Comparison of ENCODE assay signal across 22 mouse cellular contexts in genomic region chr1:184867640-184868120, GRCm38 (mm10). TPM values are rescaled to one million over a fixed set of nuclear protein-coding genes. Genes with fewer than 3 reads are reported as not detected.
A peak's percentile ranks its signal among the peaks of the same experiment; 100 is the strongest.
DNase-seq lines count a peak whose midpoint lies in the region; ATAC-seq lines count a peak whose summit lies in the region.
"Had no signal": no experiment of that assay in that cellular context is flagged by ENCODE, and none has a peak within 500 bp of the region (broad histone marks: within the 10 kb centered on the region; RNA-seq: fewer than 3 reads in every experiment).

No protein-coding gene starts in this region.

- 0 out of 2 replicates have a peak overlapping the region, but pooled peaks have one; percentile 34 for H3K27ac ChIP-seq in embryonic facial prominence, embryonic 15.5 days (replicated peaks)
- H3K27ac ChIP-seq in liver, embryonic 12.5 days, result peak overlapping the region; percentile 42
- H3K27ac ChIP-seq in liver, embryonic 16.5 days (ENCODE audit: low read length), result peak overlapping the region; percentile 74
- H3K27ac ChIP-seq in limb, embryonic 10.5 days, result no peak overlapping the region
- H3K27ac ChIP-seq: forebrain, embryonic 15.5 days; hindbrain, embryonic 15.5 days had no signal

- 73% methylated on average over 3 of the region's 3 CpGs for WGBS in embryonic facial prominence, embryonic 15.5 days
- 54% methylated on average over 3 of the region's 3 CpGs for WGBS in liver, embryonic 12.5 days (ENCODE audit: insufficient replicate concordance)
- 41% methylated on average over 3 of the region's 3 CpGs for WGBS in liver, embryonic 16.5 days (ENCODE audit: insufficient replicate concordance)
- 84% methylated on average over 3 of the region's 3 CpGs for WGBS in limb, embryonic 10.5 days

- no peaks in the 10 kb centered on the region for H3K9me3 ChIP-seq in embryonic facial prominence, embryonic 15.5 days (replicated peaks)
- H3K9me3 ChIP-seq in liver, embryonic 12.5 days (replicated peaks), result no peaks in the 10 kb centered on the region
- no peaks in the 10 kb centered on the region for H3K9me3 ChIP-seq in liver, embryonic 16.5 days (replicated peaks; ENCODE audit: control insufficient read depth, low read length)
- no peaks in the 10 kb centered on the region for H3K9me3 ChIP-seq in limb, embryonic 10.5 days (replicated peaks)
- H3K9me3 ChIP-seq: forebrain, embryonic 15.5 days; heart, embryonic 12.5 days; hindbrain, embryonic 15.5 days had no signal

- no peak overlapping the region for H3K4me2 ChIP-seq in embryonic facial prominence, embryonic 15.5 days (replicated peaks)
- H3K4me2 ChIP-seq in liver, embryonic 12.5 days, result no peak overlapping the region
- no peak overlapping the region for H3K4me2 ChIP-seq in liver, embryonic 16.5 days (ENCODE audit: low read depth, low read length)
- H3K4me2 ChIP-seq: forebrain, embryonic 15.5 days; heart, embryonic 12.5 days; hindbrain, embryonic 15.5 days had no signal

- no peak overlapping the region for H3K4me3 ChIP-seq in embryonic facial prominence, embryonic 15.5 days (replicated peaks)
- H3K4me3 ChIP-seq in liver, embryonic 12.5 days, result no peak overlapping the region
- no peak overlapping the region for H3K4me3 ChIP-seq in liver, embryonic 16.5 days (ENCODE audit: low read depth, low read length)
- no peak overlapping the region for H3K4me3 ChIP-seq in limb, embryonic 10.5 days
- H3K4me3 ChIP-seq: forebrain, embryonic 15.5 days; heart, embryonic 12.5 days; hindbrain, embryonic 15.5 days had no signal

- no peak for ATAC-seq in embryonic facial prominence, embryonic 15.5 days (ENCODE audit: insufficient number of reproducible peaks, low FRiP score, low TSS enrichment, low read depth)
- ATAC-seq in liver, embryonic 12.5 days, result no peak
- peak; percentile 41; the same call in 1 of the 2 replicates for ATAC-seq in liver, embryonic 16.5 days (ENCODE audit: low read depth)
- ATAC-seq: activated CD4-positive, CD25-positive, alpha-beta regulatory T cell, adult 4 months; forebrain, embryonic 15.5 days; Patski had no signal

- H3K27me3 ChIP-seq in embryonic facial prominence, embryonic 15.5 days, result no peaks in the 10 kb centered on the region
- H3K27me3 ChIP-seq in liver, embryonic 12.5 days (replicated peaks), result peaks cover under 1% of the 10 kb centered on the region; the same call in 1 of the 2 replicates
- no peaks in the 10 kb centered on the region for H3K27me3 ChIP-seq in liver, embryonic 16.5 days (ENCODE audit: control insufficient read depth, insufficient read depth, low read depth, low read length)
- H3K27me3 ChIP-seq in limb, embryonic 10.5 days (ENCODE audit: low read depth, poor library complexity, severe bottlenecking), result no peaks in the 10 kb centered on the region
- H3K27me3 ChIP-seq: CH12.LX; forebrain, embryonic 15.5 days; hindbrain, embryonic 15.5 days; Patski had no signal

- no peaks in the 10 kb centered on the region for H3K36me3 ChIP-seq in embryonic facial prominence, embryonic 15.5 days
- no peaks in the 10 kb centered on the region for H3K36me3 ChIP-seq in liver, embryonic 12.5 days
- H3K36me3 ChIP-seq in liver, embryonic 16.5 days (ENCODE audit: control insufficient read depth, insufficient read depth), result no peaks in the 10 kb centered on the region
- no peaks in the 10 kb centered on the region for H3K36me3 ChIP-seq in limb, embryonic 10.5 days
- H3K36me3 ChIP-seq: forebrain, embryonic 15.5 days; heart, embryonic 12.5 days; hindbrain, embryonic 15.5 days had no signal

- intact Hi-C loops in gastrocnemius, postnatal 14 days (cut with DNase I; ENCODE audit: low total_unique reads), result no loop called here

- no peak overlapping the region for H3K9ac ChIP-seq in embryonic facial prominence, embryonic 15.5 days
- H3K9ac ChIP-seq in liver, embryonic 12.5 days, result no peak overlapping the region
- H3K9ac ChIP-seq in liver, embryonic 16.5 days (ENCODE audit: low read depth, low read length), result no peak overlapping the region
- H3K9ac ChIP-seq: forebrain, embryonic 15.5 days; heart, embryonic 12.5 days; hindbrain, embryonic 15.5 days had no signal

- peaks cover 26% of the 10 kb centered on the region for H3K4me1 ChIP-seq in embryonic facial prominence, embryonic 15.5 days
- H3K4me1 ChIP-seq in liver, embryonic 12.5 days, result peaks cover 25% of the 10 kb centered on the region
- peaks cover 10% of the 10 kb centered on the region for H3K4me1 ChIP-seq in liver, embryonic 16.5 days (ENCODE audit: control insufficient read depth, low read depth, low read length)
- H3K4me1 ChIP-seq in limb, embryonic 10.5 days, result peaks cover 22% of the 10 kb centered on the region

- peak; percentile 9 for DNase-seq in kidney, adult 18-20 months
- no peak for DNase-seq in kidney, postnatal 25 days
- DNase-seq in limb, embryonic 10.5 days (ENCODE audit: low spot score), result no peak
- no peak for DNase-seq in gastrocnemius, postnatal 14 days
- no peak for DNase-seq in gastrocnemius, adult 8-10 months (ENCODE audit: low spot score in 2 of 2)
- DNase-seq: adrenal gland, postnatal 25 days; cerebellum, adult 18-20 months; cerebellum, adult 9-11 months; cerebellum, postnatal 36 days; gastrocnemius, postnatal 25 days had no signal

RNA-seq across cellular contexts. Expression of gene C130074G19Rik, which starts 15.3 kb away (rescaled TPM):
- polyA plus RNA-seq in embryonic facial prominence, embryonic 15.5 days (2015; fragmentation: Nextera tagmentation; extraction: Ambion mirVana), result 1.6 and 2.5 TPM in 2 replicates
- polyA plus RNA-seq in liver, embryonic 12.5 days (2016; fragmentation: Nextera tagmentation; extraction: Ambion mirVana), result 1.2 and 1.3 TPM in 2 replicates
- polyA plus RNA-seq in liver, embryonic 16.5 days (2015; fragmentation: Nextera tagmentation; extraction: Ambion mirVana), result 1.9 and 2.0 TPM in 2 replicates
- polyA plus RNA-seq in limb, embryonic 10.5 days (2016; fragmentation: Nextera tagmentation; extraction: Ambion mirVana), result 0.48 and 0.64 TPM in 2 replicates
- total RNA-seq in gastrocnemius, postnatal 14 days (2021), result 10 to 100 TPM; 25.9 to 31.8 TPM
- total RNA-seq in gastrocnemius, adult 8-10 months (2022), result 10 to 100 TPM in 2 of 4 experiments, 1 to 10 TPM in 2; 7.1 to 15.3 (median 10.8) TPM
- total RNA-seq: CH12.LX; granulocyte monocyte progenitor cell, adult 5-6 weeks had no signal
- polyA plus RNA-seq: activated CD4-positive, CD25-positive, alpha-beta regulatory T cell, adult 4 months had no signal

RNA-seq across cellular contexts. Expression of gene Marc2, which starts 21.4 kb away (rescaled TPM):
- 191 and 202 TPM in 2 replicates for polyA plus RNA-seq in embryonic facial prominence, embryonic 15.5 days (2015; fragmentation: Nextera tagmentation; extraction: Ambion mirVana)
- polyA plus RNA-seq in liver, embryonic 12.5 days (2016; fragmentation: Nextera tagmentation; extraction: Ambion mirVana), result 171 and 178 TPM in 2 replicates
- 222 and 226 TPM in 2 replicates for polyA plus RNA-seq in liver, embryonic 16.5 days (2015; fragmentation: Nextera tagmentation; extraction: Ambion mirVana)
- polyA plus RNA-seq in limb, embryonic 10.5 days (2016; fragmentation: Nextera tagmentation; extraction: Ambion mirVana), result 68.9 and 84.4 TPM in 2 replicates
- total RNA-seq in gastrocnemius, postnatal 14 days (2021), result 100 to 1,000 TPM; 136 to 145 TPM
- 100 to 1,000 TPM; 128 to 149 (median 132) TPM for total RNA-seq in gastrocnemius, adult 8-10 months (2022)

RNA-seq across cellular contexts. Expression of gene Marc1, which starts 56.6 kb away (rescaled TPM):
- 0.16 and 0.24 TPM in 2 replicates for polyA plus RNA-seq in embryonic facial prominence, embryonic 15.5 days (2015; fragmentation: Nextera tagmentation; extraction: Ambion mirVana)
- 7.2 and 7.3 TPM in 2 replicates for polyA plus RNA-seq in liver, embryonic 12.5 days (2016; fragmentation: Nextera tagmentation; extraction: Ambion mirVana)
- 42.6 and 42.9 TPM in 2 replicates for polyA plus RNA-seq in liver, embryonic 16.5 days (2015; fragmentation: Nextera tagmentation; extraction: Ambion mirVana)
- polyA plus RNA-seq in limb, embryonic 10.5 days (2016; fragmentation: Nextera tagmentation; extraction: Ambion mirVana), result 0.15 and 0.24 TPM in 2 replicates
- total RNA-seq in gastrocnemius, postnatal 14 days (2021), result under 1 TPM in 1 of 2 experiments, not detected in 1; 0.13 TPM
- under 1 TPM in 2 of 4 experiments, not detected in 2; 0.27 to 0.62 TPM for total RNA-seq in gastrocnemius, adult 8-10 months (2022)
- total RNA-seq: CH12.LX; granulocyte monocyte progenitor cell, adult 5-6 weeks; heart, adult 8-10 months; heart, postnatal 25 days had no signal
- polyA plus RNA-seq: activated CD4-positive, CD25-positive, alpha-beta regulatory T cell, adult 4 months; forebrain, embryonic 15.5 days; Patski had no signal
